28 mouse cellular contexts compared by ENCODE assay signal in genomic region chr16:17216934-17217633, GRCm38 (mm10). TPM values are rescaled to one million over a fixed set of nuclear protein-coding genes. Genes with fewer than 3 reads are reported as not detected.
DNase-seq lines count a peak whose midpoint lies in the region; ATAC-seq and TF ChIP-seq lines count a peak whose summit lies in the region.
"Had no signal": no experiment of that assay in that cellular context is flagged by ENCODE, and none has a peak within 500 bp of the region (broad histone marks: within the 10 kb centered on the region; RNA-seq: fewer than 3 reads in every experiment).

No protein-coding gene starts in this region.

- no peaks in the 10 kb centered on the region for H3K4me1 ChIP-seq in liver, adult 2 months (ENCODE audit: control insufficient read depth, insufficient read depth, low read length)
- H3K4me1 ChIP-seq in G1E (ENCODE audit: insufficient read depth, low read depth, low read length) = peaks cover 63% of the 10 kb centered on the region
- H3K4me1 ChIP-seq in intestine, embryonic 16.5 days (ENCODE audit: control insufficient read depth, insufficient read depth, low read length) = 0 out of 2 replicates have a peak, but pooled peaks cover 7% of the 10 kb centered on the region
- peaks cover 12% of the 10 kb centered on the region for H3K4me1 ChIP-seq in heart, embryonic 12.5 days (replicated peaks)
- H3K4me1 ChIP-seq: embryonic facial prominence, embryonic 12.5 days; forebrain, embryonic 12.5 days had no signal

- peak; percentile 53 for DNase-seq in liver, adult 2 months (ENCODE audit: extremely low read depth, low read depth, low spot score)
- DNase-seq in liver (no peak), G1E (ENCODE audit: low spot score) (peak; percentile 30)
- no peak for DNase-seq in testis, postnatal 10 days (ENCODE audit: low spot score)
- DNase-seq in left cerebral cortex, postnatal 14 days (ENCODE audit: low spot score in 2 of 2) = no peak
- DNase-seq: adrenal gland, postnatal 10 days; adrenal gland, postnatal 36 days; cerebellum, adult 11 months; cerebellum, adult 2 months; cerebellum, adult 9-11 months; cerebellum, postnatal 25 days; gastrocnemius, postnatal 10 days; gastrocnemius, postnatal 36 days; heart, adult 11 months; heart, postnatal 10 days; heart, postnatal 4 days; kidney, adult 11 months had no signal

- H3K9me3 ChIP-seq in G1E (replicated peaks) = no peaks in the 10 kb centered on the region
- no peaks in the 10 kb centered on the region for H3K9me3 ChIP-seq in intestine, embryonic 16.5 days (ENCODE audit: control insufficient read depth, low read length)
- H3K9me3 ChIP-seq in heart, embryonic 12.5 days (replicated peaks) = no peaks in the 10 kb centered on the region
- H3K9me3 ChIP-seq: embryonic facial prominence, embryonic 12.5 days; embryonic facial prominence, embryonic 15.5 days; heart, embryonic 15.5 days had no signal

- H3K4me3 ChIP-seq in liver, adult 2 months (ENCODE audit: insufficient read depth, low read depth, low read length) = no peak overlapping the region
- H3K4me3 ChIP-seq in G1E (ENCODE audit: low read depth, low read length) = peak overlapping the region; percentile 26; the same call in 1 of the 2 replicates
- no peak overlapping the region for H3K4me3 ChIP-seq in intestine, embryonic 16.5 days (ENCODE audit: low read length)
- H3K4me3 ChIP-seq in heart, embryonic 12.5 days = no peak overlapping the region
- H3K4me3 ChIP-seq: embryonic facial prominence, embryonic 12.5 days; embryonic facial prominence, embryonic 15.5 days; forebrain, embryonic 12.5 days; heart, embryonic 15.5 days had no signal

- no peak overlapping the region for H3K27ac ChIP-seq in liver, adult 2 months (replicated peaks; ENCODE audit: insufficient read depth, low read depth, low read length)
- no peak overlapping the region for H3K27ac ChIP-seq in intestine, embryonic 16.5 days (ENCODE audit: low read length)
- no peak overlapping the region for H3K27ac ChIP-seq in heart, embryonic 12.5 days (ENCODE audit: poor library complexity, severe bottlenecking)
- H3K27ac ChIP-seq: embryonic facial prominence, embryonic 12.5 days; embryonic facial prominence, embryonic 15.5 days; forebrain, embryonic 12.5 days; heart, embryonic 15.5 days; hindbrain, embryonic 14.5 days; hindbrain, postnatal 0 days had no signal

- 21% methylated on average over 8 of the region's 8 CpGs for WGBS in liver, adult 2 months
- WGBS in intestine, embryonic 16.5 days = 46% methylated on average over 8 of the region's 8 CpGs
- 63% methylated on average over 8 of the region's 8 CpGs for WGBS in heart, embryonic 12.5 days

- no peak for TF ChIP-seq CTCF in liver, adult 2 months (IDR thresholded peaks at IDR 0.05; ENCODE audit: low read depth, low read length)
- TF ChIP-seq CTCF in G1E (IDR thresholded peaks at IDR 0.05; ENCODE audit: low read depth, low read length) = no peak

- H3K27me3 ChIP-seq in liver, adult 2 months (ENCODE audit: control insufficient read depth, insufficient read depth, low read length) = no peaks in the 10 kb centered on the region
- H3K27me3 ChIP-seq in G1E (ENCODE audit: insufficient read depth, low read length) = no peaks in the 10 kb centered on the region
- no peaks in the 10 kb centered on the region for H3K27me3 ChIP-seq in intestine, embryonic 16.5 days (replicated peaks; ENCODE audit: control insufficient read depth, insufficient read depth, low read length)
- peaks cover 7% of the 10 kb centered on the region for H3K27me3 ChIP-seq in heart, embryonic 12.5 days (replicated peaks)
- H3K27me3 ChIP-seq: forebrain, embryonic 12.5 days had no signal

- ATAC-seq in G1E (ENCODE audit: extremely low read depth, insufficient number of reproducible peaks, low FRiP score, poor library complexity, severe bottlenecking) = no peak; the same call in 1 of the 2 replicates
- peak; percentile 96 for ATAC-seq in granulocyte monocyte progenitor cell, adult 5-6 weeks (replicated peaks; ENCODE audit: poor library complexity, severe bottlenecking)
- ATAC-seq in intestine, embryonic 16.5 days = no peak
- ATAC-seq in heart, embryonic 12.5 days (ENCODE audit: insufficient number of reproducible peaks, low FRiP score) = no peak
- ATAC-seq: forebrain, embryonic 16.5 days; hindbrain, postnatal 0 days had no signal

- H3K4me2 ChIP-seq in intestine, embryonic 16.5 days (ENCODE audit: low read depth, low read length) = no peak overlapping the region
- no peak overlapping the region for H3K4me2 ChIP-seq in heart, embryonic 12.5 days
- H3K4me2 ChIP-seq: embryonic facial prominence, embryonic 12.5 days; embryonic facial prominence, embryonic 15.5 days; forebrain, embryonic 12.5 days; heart, embryonic 11.5 days; heart, embryonic 15.5 days; hindbrain, embryonic 14.5 days had no signal

- no peak overlapping the region for H3K9ac ChIP-seq in liver, adult 2 months (ENCODE audit: low read depth, low read length)
- no peak overlapping the region for H3K9ac ChIP-seq in intestine, embryonic 16.5 days (ENCODE audit: low read depth, low read length)
- H3K9ac ChIP-seq in heart, embryonic 12.5 days = no peak overlapping the region
- H3K9ac ChIP-seq: embryonic facial prominence, embryonic 12.5 days; embryonic facial prominence, embryonic 15.5 days; forebrain, embryonic 12.5 days; heart, embryonic 15.5 days; hindbrain, embryonic 14.5 days had no signal

- intact Hi-C loops in left cerebral cortex, postnatal 14 days (cut with DNase I) = no loop called here

- no peaks in the 10 kb centered on the region for H3K79me2 ChIP-seq in liver, adult 2 months (ENCODE audit: control insufficient read depth, insufficient read depth, low read length)

- no peaks in the 10 kb centered on the region for H3K36me3 ChIP-seq in liver, adult 2 months (ENCODE audit: control insufficient read depth, insufficient read depth, low read length)
- peaks cover 24% of the 10 kb centered on the region for H3K36me3 ChIP-seq in G1E (replicated peaks)
- H3K36me3 ChIP-seq in intestine, embryonic 16.5 days (ENCODE audit: control insufficient read depth, insufficient read depth, low read length) = no peaks in the 10 kb centered on the region
- H3K36me3 ChIP-seq in heart, embryonic 12.5 days = no peaks in the 10 kb centered on the region
- H3K36me3 ChIP-seq: embryonic facial prominence, embryonic 12.5 days; embryonic facial prominence, embryonic 15.5 days; forebrain, embryonic 12.5 days; heart, embryonic 15.5 days had no signal

- no peak for TF ChIP-seq POLR2A in liver, adult 2 months (IDR thresholded peaks at IDR 0.05; ENCODE audit: extremely low read depth, insufficient read depth, low read length)

RNA-seq across cellular contexts. Expression of gene Rimbp3, which starts 8.7 kb away (rescaled TPM):
- total RNA-seq in liver, adult 2 months (2014; rRNA removed) = not detected in 2 replicates
- not detected in 2 replicates for polyA plus RNA-seq in liver, adult 2 months (2012; rRNA removed)
- total RNA-seq in G1E (2014; fragmentation: Nextera tagmentation) = 5.6 TPM in 2 replicates
- 1.6 and 2.1 TPM in 2 replicates for total RNA-seq in G1E (2017)
- polyA plus RNA-seq in G1E (2012) = 1.5 and 1.7 TPM in 2 replicates
- total RNA-seq in granulocyte monocyte progenitor cell, adult 5-6 weeks (2014; fragmentation: Nextera tagmentation) = 0.92 and 1.6 TPM in 2 replicates
- total RNA-seq in granulocyte monocyte progenitor cell, adult 5-6 weeks (2017) = 0.34 and 0.88 TPM in 2 replicates
- 0.48 and 0.49 TPM in 2 replicates for polyA plus RNA-seq in intestine, embryonic 16.5 days (2015; fragmentation: Nextera tagmentation; extraction: Ambion mirVana)
- polyA plus RNA-seq in heart, embryonic 12.5 days (2016; fragmentation: Nextera tagmentation; extraction: Ambion mirVana) = 0.24 and 0.26 TPM in 2 replicates
- 1 to 10 TPM; 1.5 to 1.8 TPM for total RNA-seq in left cerebral cortex, postnatal 14 days (2021)
- total RNA-seq: adrenal gland, postnatal 36 days; gastrocnemius, postnatal 36 days had no signal

RNA-seq across cellular contexts. Expression of gene Ube2l3, which starts 14.6 kb away (rescaled TPM):
- 33.8 and 34.7 TPM in 2 replicates for total RNA-seq in liver, adult 2 months (2014; rRNA removed)
- polyA plus RNA-seq in liver, adult 2 months (2012; rRNA removed) = 45.7 and 54.0 TPM in 2 replicates
- total RNA-seq in G1E (2014; fragmentation: Nextera tagmentation) = 356 and 455 TPM in 2 replicates
- 143 and 176 TPM in 2 replicates for total RNA-seq in G1E (2017)
- polyA plus RNA-seq in G1E (2012) = 96.3 and 111 TPM in 2 replicates
- total RNA-seq in granulocyte monocyte progenitor cell, adult 5-6 weeks (2014; fragmentation: Nextera tagmentation) = 213 and 244 TPM in 2 replicates
- 110 and 124 TPM in 2 replicates for total RNA-seq in granulocyte monocyte progenitor cell, adult 5-6 weeks (2017)
- polyA plus RNA-seq in intestine, embryonic 16.5 days (2015; fragmentation: Nextera tagmentation; extraction: Ambion mirVana) = 358 and 374 TPM in 2 replicates
- 310 and 321 TPM in 2 replicates for polyA plus RNA-seq in heart, embryonic 12.5 days (2016; fragmentation: Nextera tagmentation; extraction: Ambion mirVana)
- 100 to 1,000 TPM; 143 to 144 TPM for total RNA-seq in left cerebral cortex, postnatal 14 days (2021)

RNA-seq across cellular contexts. Expression of gene Hic2, which starts 16.3 kb away (rescaled TPM):
- 0.83 and 1.2 TPM in 2 replicates for total RNA-seq in liver, adult 2 months (2014; rRNA removed)
- 0.87 and 1.1 TPM in 2 replicates for polyA plus RNA-seq in liver, adult 2 months (2012; rRNA removed)
- total RNA-seq in G1E (2014; fragmentation: Nextera tagmentation) (25.1 and 25.6 TPM in 2 replicates), G1E (2017) (14.8 and 15.1 TPM in 2 replicates)
- 21.4 and 22.0 TPM in 2 replicates for polyA plus RNA-seq in G1E (2012)
- total RNA-seq in granulocyte monocyte progenitor cell, adult 5-6 weeks (2014; fragmentation: Nextera tagmentation) = 2.3 and 5.0 TPM in 2 replicates
- 2.0 and 2.4 TPM in 2 replicates for total RNA-seq in granulocyte monocyte progenitor cell, adult 5-6 weeks (2017)
- 5.3 and 5.5 TPM in 2 replicates for polyA plus RNA-seq in intestine, embryonic 16.5 days (2015; fragmentation: Nextera tagmentation; extraction: Ambion mirVana)
- polyA plus RNA-seq in heart, embryonic 12.5 days (2016; fragmentation: Nextera tagmentation; extraction: Ambion mirVana) = 6.5 and 7.0 TPM in 2 replicates
- 1 to 10 TPM; 4.8 to 5.0 TPM for total RNA-seq in left cerebral cortex, postnatal 14 days (2021)

RNA-seq across cellular contexts. Expression of gene Tmem191c, which starts 58.8 kb away (rescaled TPM):
- total RNA-seq in liver, adult 2 months (2014; rRNA removed) = 0.37 and 0.87 TPM in 2 replicates
- polyA plus RNA-seq in liver, adult 2 months (2012; rRNA removed) = 0.97 and 1.4 TPM in 2 replicates
- total RNA-seq in G1E (2014; fragmentation: Nextera tagmentation) (4.5 and 5.1 TPM in 2 replicates), G1E (2017) (21.6 and 23.4 TPM in 2 replicates)
- polyA plus RNA-seq in G1E (2012) = 27.8 and 32.7 TPM in 2 replicates
- total RNA-seq in granulocyte monocyte progenitor cell, adult 5-6 weeks (2014; fragmentation: Nextera tagmentation) = 9.2 and 10.0 TPM in 2 replicates
- total RNA-seq in granulocyte monocyte progenitor cell, adult 5-6 weeks (2017) = 5.4 and 5.6 TPM in 2 replicates
- polyA plus RNA-seq in intestine, embryonic 16.5 days (2015; fragmentation: Nextera tagmentation; extraction: Ambion mirVana) = 14.5 and 15.2 TPM in 2 replicates
- polyA plus RNA-seq in heart, embryonic 12.5 days (2016; fragmentation: Nextera tagmentation; extraction: Ambion mirVana) = 8.3 and 9.0 TPM in 2 replicates
- 100 to 1,000 TPM; 118 to 134 TPM for total RNA-seq in left cerebral cortex, postnatal 14 days (2021)

Comparison
In these comparisons a context has a peak if more than half of its experiments do, and no peak if none do; other contexts are left out.
1. DNase-seq: peak in liver, adult 2 months (single experiment) and G1E (single experiment); none in liver (single experiment), testis, postnatal 10 days (single experiment) and left cerebral cortex, postnatal 14 days (0 of 2).